Mouse (Mus musculus): ENCODE results near the gene Aasdh.
"Not testable (repeated sequence)": the region's sequence is repeated elsewhere in the genome, so short reads cannot be mapped to it uniquely, and the experiment has no call there.

The Aasdh gene

GRCm38 (mm10) chr5:76905405-76906154 is at the start of gene Aasdh:
Gene Aasdh, minus strand, starts transcription at chr5:76905514.
- peak; percentile 99 for DNase-seq

- peak in 1 of 2 experiments; percentile 13 for DNase-seq
These were observed 49.1 kb upstream of the Aasdh start for GRCm38 (mm10) chr5:76954271-76954900.

DNA sequence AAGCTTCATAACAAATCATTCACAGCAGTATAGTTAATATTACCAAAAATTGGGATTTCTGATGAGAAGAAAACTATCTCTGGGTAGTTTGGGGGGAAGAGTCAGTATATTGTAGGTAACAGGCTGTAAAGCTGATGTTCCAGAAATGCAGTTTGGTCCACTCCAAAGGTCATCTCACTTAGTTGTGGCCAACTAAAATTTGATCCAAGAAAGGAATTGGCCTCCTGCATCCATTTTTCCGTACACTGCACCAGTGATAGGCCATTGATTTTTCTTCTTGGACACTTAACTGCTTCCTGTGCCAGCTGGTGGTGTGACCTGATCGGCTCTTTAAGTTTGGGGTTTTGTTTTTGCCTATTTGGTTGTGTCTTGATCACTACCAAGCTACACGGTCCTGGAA is 48.5 kb upstream of the Aasdh start:
- DNase-seq = no peak

GRCm38 (mm10) chr5:76952112-76953040 is 47.1 kb upstream of the Aasdh start:
- DNase-seq = no peak

GRCm38 (mm10) chr5:76951106-76952027 is 46.1 kb upstream of the Aasdh start, which contains the start of the genes Paics and Ppat:
Gene Paics, plus strand, starts transcription at chr5:76951307.
Gene Ppat, minus strand, starts transcription at chr5:76951578.
- peak; percentile 98 for DNase-seq

DNA sequence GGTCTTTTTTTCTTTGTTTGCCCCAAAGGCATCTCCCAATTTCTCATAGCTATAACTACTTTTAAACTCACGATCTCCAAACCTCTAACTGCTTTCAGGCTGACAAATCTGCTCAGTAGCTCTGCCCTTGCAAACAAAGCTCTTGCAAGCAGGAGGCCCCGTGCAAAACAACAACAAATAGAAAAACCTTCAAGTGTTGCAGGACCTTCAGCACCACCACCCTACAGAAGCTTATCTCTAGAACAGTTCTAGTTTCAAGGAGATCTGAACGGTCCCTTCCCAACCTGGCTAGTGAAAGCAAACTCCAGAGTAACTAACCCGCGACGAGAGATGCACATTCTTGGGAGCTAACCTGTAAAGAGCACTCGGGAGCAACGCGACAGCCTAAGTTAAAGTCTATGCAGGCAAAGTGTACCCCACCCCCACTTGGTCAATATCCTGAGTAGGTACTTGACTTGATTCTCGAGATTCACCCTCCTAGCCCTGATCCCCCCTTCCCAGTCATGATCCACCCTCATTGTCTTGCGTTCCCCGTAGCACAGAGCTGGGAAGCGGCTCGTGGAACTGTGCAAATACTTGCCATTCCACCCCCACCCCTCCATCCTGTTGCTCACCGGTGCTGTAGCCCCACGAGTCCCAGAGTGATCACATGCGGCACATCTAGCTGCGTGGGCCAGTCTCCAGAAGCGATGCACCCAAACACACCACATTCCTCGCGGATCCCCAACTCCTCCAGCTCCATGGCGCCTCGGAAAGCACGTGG is 45.2 kb upstream of the Aasdh start:
- peak in 1 of 2 experiments; percentile 3 for DNase-seq

DNA sequence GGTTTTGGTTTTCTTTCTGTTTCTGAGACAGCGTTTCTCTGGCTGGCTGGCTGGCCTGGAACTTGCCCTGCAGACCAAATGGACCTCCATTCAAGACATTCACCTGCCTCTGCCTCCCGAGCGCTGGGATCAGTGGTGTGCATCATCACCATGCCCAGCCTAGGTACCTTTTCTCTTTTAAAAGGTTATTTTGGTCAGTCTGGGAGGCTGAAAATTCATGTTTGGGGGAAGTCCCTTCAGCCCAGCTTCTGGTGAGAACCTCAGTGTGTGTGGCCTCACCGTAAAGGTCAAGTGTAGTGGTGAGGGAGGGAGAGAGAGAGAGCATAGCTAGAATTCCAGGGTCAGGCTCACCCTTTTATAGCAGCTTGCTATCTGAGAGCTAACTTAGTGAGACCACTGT is 42.4 kb upstream of the Aasdh start:
- DNase-seq = no peak

DNA sequence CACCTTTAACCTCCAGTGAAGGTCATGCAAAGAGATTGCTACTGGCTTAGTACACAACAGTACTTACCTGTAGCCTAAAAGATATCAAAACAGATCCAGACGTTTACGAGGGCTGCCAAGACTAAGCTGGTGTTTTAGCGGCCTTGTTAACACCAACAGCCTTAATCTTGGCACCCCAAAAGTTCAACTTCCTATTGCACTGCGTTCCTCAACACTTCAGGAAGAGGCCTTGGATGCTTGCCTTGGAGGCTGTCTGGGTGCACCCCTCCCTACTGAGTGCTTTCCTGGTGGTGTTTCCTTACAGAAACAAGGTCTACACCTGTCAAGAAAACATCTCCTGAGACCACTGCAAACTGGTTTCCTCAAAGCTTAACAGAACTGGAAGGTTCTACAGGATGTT is 41.8 kb upstream of the Aasdh start:
- no peak for DNase-seq

- DNase-seq = no peak
These were observed 40.3 kb upstream of the Aasdh start for GRCm38 (mm10) chr5:76945678-76946033.

DNA sequence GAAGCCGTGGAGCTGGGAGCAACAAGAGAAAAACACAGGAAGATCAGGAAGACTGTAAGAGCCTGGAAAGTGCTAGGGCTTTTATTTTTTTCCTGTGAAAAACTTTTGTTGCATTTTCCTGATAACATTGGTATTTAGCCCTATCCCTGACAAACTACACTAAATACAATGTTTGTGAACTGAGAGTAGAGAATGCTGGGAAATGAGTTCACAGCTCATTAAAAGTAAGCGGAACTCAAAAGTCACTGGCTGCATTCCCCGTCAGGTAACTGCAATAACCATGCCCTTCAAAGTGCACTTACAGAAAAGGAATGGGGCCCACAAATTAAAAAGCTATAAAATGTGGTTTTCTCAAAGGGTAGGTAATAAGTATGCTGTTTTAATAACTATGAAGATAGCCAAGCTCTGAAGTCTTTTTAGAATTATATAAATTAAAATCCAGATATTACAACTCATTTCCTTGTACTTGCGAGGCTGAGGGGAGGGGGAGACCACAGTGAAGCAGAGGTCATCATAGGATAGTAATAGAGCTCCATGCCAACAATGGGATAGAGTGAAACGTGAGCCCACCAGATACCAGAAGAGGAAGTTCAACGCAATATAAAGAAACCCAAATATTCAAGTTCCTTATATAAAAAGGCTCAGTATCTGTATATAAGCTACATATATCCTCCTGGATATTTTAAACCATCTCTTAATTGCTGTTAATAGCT is 39.8 kb upstream of the Aasdh start:
- no peak for DNase-seq

- DNase-seq = no peak
These were observed 37.2 kb upstream of the Aasdh start for GRCm38 (mm10) chr5:76942505-76942904.

- DNase-seq = no peak
These were observed 36.7 kb upstream of the Aasdh start for GRCm38 (mm10) chr5:76941975-76942374.

- DNase-seq = no peak
These were observed 34.4 kb upstream of the Aasdh start for GRCm38 (mm10) chr5:76939717-76940116.

DNA sequence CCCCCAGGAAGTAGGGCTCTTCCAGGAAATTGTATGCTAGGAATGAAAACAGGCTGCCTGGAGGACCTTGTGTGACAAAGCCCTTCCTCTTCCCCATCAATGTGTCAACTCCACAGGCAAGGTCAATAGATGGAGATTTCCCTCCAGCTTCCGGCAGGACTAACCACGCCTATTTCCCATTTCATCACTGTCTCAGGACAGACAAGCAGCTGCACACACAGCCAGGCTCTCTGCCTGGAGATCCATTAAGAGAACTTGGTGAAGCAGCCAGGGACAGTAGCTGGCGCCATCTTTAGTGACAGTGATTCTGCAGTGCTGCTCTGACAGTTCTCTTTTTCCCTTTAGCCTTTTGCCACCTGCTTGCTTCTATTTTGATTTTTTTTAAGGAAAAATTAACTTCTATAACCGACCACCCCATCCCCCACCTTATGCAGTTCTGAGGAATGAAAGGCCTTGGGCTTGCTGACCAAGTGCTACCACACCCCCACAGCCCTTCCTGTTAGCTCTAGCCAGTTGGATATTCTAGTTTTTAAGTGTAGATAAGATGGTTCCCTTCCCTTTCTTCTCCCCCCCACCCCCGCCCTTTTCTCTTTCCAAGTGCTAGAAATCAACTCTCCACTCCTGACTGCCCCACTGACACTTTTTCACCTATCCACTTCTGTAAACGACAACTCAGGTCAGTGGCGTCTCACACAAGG is 24.0 kb upstream of the Aasdh start:
- no peak for DNase-seq

DNA sequence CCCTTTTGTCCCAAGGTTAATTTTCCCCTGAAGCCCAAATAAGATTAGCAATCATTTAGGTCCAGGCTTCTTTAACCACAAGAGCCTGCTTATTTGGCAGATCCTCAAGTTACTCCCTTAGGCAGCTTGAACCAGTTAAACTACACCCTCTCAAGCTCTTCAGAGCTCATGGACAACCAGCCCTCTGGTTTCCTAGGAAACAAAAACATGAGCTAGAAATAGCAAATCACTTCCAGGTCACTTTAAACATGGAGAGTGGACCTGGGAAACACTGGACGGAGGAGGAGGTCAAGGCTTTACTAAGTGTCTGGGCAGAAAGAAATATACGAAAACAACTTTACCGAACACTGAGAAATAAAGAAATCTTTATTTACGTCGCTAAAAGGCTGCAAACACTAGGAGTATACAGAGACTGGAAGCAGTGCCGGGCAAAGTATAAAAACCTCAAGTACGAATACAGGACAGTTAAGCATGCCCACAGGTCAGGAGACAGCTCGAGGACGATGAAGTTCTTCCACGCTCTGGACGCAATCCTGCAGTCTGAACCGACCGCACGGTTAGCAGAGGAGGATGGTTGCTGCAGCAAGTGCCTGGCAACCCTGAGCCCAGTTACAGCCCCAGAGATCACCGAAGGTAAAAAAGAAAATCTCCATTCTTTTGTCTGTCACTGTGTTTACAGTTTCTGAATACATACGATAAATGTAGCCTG is 23.0 kb upstream of the Aasdh start:
- no peak for DNase-seq

DNA sequence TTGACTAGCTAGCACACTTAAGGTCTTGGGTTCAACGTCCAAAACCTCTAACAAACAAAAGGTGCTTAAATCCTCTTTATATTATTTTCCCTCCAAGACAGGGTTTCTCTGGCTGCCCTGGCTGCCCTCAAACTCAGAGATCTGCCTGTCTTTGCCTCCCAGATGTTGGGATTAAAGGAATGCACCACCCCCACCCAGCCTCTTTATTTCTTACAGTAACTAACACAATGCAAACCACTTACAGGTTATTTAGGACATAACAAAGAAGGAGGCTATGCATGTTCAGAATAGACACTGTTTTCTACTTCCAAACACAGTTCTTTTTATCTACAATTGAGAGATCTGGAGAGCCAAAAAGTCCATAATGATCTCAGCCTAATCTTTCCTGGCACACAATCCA is 19.0 kb upstream of the Aasdh start:
- no peak for DNase-seq

DNA sequence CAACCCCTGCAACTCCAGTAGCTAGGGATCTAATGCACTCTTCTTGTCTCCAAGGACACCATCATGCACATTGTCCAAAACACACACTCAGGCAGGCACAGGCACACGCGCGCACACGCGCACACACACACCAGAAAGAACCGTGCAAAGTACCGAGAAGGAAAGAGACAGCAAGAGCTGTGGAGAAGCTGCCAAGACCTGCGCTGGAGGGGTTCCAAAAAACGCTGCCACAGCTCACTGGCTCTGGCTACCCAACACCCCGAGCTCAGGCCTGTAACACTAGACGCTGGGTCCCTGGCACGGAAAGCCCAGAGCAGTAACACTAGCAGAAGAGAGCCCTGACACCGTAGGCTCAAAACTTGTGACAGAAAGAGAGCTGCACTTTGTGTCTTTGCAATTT is 18.1 kb upstream of the Aasdh start:
- no peak for DNase-seq

- no peak for DNase-seq
These were observed 17.5 kb upstream of the Aasdh start for GRCm38 (mm10) chr5:76922833-76923232.

DNA sequence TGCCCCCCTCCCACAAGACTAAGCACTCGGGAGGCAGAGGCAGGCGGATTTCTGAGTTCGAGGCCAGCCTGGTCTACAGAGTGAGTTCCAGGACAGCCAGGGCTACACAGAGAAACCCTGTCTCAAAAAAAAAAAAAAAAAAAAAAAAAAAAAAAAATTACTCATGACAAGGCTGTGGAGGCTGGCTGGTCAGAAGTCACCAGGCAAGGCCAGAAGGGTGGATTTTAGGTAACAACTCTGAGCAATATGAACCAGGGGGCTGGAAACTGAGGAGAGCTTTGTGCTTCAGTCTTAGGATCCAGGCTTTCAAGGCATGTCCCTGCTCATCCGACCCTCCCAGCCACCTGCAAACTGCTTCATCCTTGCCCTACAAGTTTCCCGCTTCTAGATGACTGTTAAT is 7.2 kb upstream of the Aasdh start:
- not testable (repeated sequence) for DNase-seq

DNA sequence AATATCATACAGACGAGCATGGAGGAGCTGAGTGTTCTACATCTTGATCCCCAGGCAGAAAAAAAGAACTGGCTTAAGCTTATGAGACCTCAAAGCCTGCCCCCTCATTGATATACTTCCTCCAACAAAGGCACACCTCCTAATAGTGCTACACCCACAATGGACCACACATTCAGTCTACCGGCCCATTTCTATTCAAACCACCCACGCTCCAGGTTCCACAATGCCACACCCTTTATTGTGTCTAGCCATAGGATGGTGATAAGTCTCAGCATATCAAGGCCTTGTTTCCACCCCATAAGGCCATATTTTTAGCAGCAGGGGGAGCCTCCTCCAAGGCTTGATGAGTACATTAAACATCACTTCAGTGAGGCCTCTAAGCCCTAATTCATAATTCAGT is 5.5 kb upstream of the Aasdh start:
- DNase-seq = no peak
